Mouse (Mus musculus): ENCODE data around the gene Epo.

The Epo gene

GRCm38 (mm10) chr5:137541768-137542540, 8.9 kb upstream of the Epo start:
- ATAC-seq (ENCODE audit: insufficient number of reproducible peaks, low FRiP score, low TSS enrichment), result peak; percentile 66; the same call in 1 of the 2 replicates

- no peak for ATAC-seq (ENCODE audit: insufficient number of reproducible peaks, low FRiP score, low TSS enrichment)
These were observed 7.9 kb upstream of the Epo start for GRCm38 (mm10) chr5:137540991-137541390.

GRCm38 (mm10) chr5:137539291-137539801, 6.3 kb upstream of the Epo start:
- ATAC-seq (ENCODE audit: insufficient number of reproducible peaks, low FRiP score, low TSS enrichment), result peak; percentile 51; the same call in 1 of the 2 replicates

- no peak for ATAC-seq (ENCODE audit: insufficient number of reproducible peaks, low FRiP score, low TSS enrichment)
These were observed 4.4 kb upstream of the Epo start for GRCm38 (mm10) chr5:137537461-137537860.

GRCm38 (mm10) chr5:137535318-137535717, 2.3 kb upstream of the Epo start:
- no peak for ATAC-seq (ENCODE audit: insufficient number of reproducible peaks, low FRiP score, low TSS enrichment)

GRCm38 (mm10) chr5:137534762-137535161, 1.7 kb upstream of the Epo start:
- no peak for ATAC-seq (ENCODE audit: insufficient number of reproducible peaks, low FRiP score, low TSS enrichment)

- peak; percentile 16; the same call in 1 of the 2 replicates for ATAC-seq (ENCODE audit: insufficient number of reproducible peaks, low FRiP score, low TSS enrichment)
These were observed 280 bp downstream of the Epo start for GRCm38 (mm10) chr5:137532808-137533116.

- ATAC-seq (ENCODE audit: insufficient number of reproducible peaks, low FRiP score, low TSS enrichment), result no peak
These were observed 773 bp downstream of the Epo start for GRCm38 (mm10) chr5:137532131-137532807.

GRCm38 (mm10) chr5:137531414-137532130, 1.5 kb downstream of the Epo start:
- no peak for ATAC-seq (ENCODE audit: insufficient number of reproducible peaks, low FRiP score, low TSS enrichment)

GRCm38 (mm10) chr5:137530588-137531413, 2.2 kb downstream of the Epo start:
- no peak for ATAC-seq (ENCODE audit: insufficient number of reproducible peaks, low FRiP score, low TSS enrichment)

- ATAC-seq (ENCODE audit: insufficient number of reproducible peaks, low FRiP score, low TSS enrichment), result no peak
These were observed 3.0 kb downstream of the Epo start for GRCm38 (mm10) chr5:137530075-137530474.

- ATAC-seq (ENCODE audit: insufficient number of reproducible peaks, low FRiP score, low TSS enrichment), result no peak
These were observed 3.6 kb downstream of the Epo start for GRCm38 (mm10) chr5:137529221-137529995.

GRCm38 (mm10) chr5:137528247-137528968, 4.6 kb downstream of the Epo start:
- ATAC-seq (ENCODE audit: insufficient number of reproducible peaks, low FRiP score, low TSS enrichment), result no peak

- no peak for ATAC-seq (ENCODE audit: insufficient number of reproducible peaks, low FRiP score, low TSS enrichment)
These were observed 5.6 kb downstream of the Epo start for GRCm38 (mm10) chr5:137527413-137527812.

- no peak for ATAC-seq (ENCODE audit: insufficient number of reproducible peaks, low FRiP score, low TSS enrichment)
These were observed 6.7 kb downstream of the Epo start for GRCm38 (mm10) chr5:137526192-137526936.

GRCm38 (mm10) chr5:137525511-137525910, 7.5 kb downstream of the Epo start:
- no peak for ATAC-seq (ENCODE audit: insufficient number of reproducible peaks, low FRiP score, low TSS enrichment)

- no peak for ATAC-seq (ENCODE audit: insufficient number of reproducible peaks, low FRiP score, low TSS enrichment)
These were observed 8.4 kb downstream of the Epo start for GRCm38 (mm10) chr5:137524671-137525070.

GRCm38 (mm10) chr5:137524251-137524515, 8.9 kb downstream of the Epo start:
- no peak for ATAC-seq (ENCODE audit: insufficient number of reproducible peaks, low FRiP score, low TSS enrichment)

Data from cerebellum, adult (tissue).